Mouse (Mus musculus): ENCODE measurements at regions not wholly inside any gene's neighbourhood (a gene's known extent, or its start where the extent isn't known, plus 50 kb on each side); places are given as distances from the start of the nearest gene placed in this dataset.
A peak's percentile ranks its signal among the peaks of the same experiment; 100 is the strongest.
"Not testable (repeated sequence)": the region's sequence is repeated elsewhere in the genome, so short reads cannot be mapped to it uniquely, and the experiment has no call there.

GRCm38 (mm10) chr4:97509576-97509975 is 263.0 kb upstream of the Nfia start:
- no peak for DNase-seq

GRCm38 (mm10) chr4:97505734-97506133 is 266.8 kb upstream of the Nfia start:
- DNase-seq, result no peak

- DNase-seq, result no peak
These were observed 281.2 kb upstream of the Nfia start for GRCm38 (mm10) chr4:97491248-97491804.

- DNase-seq, result peak; percentile 8
These were observed 286.2 kb upstream of the Nfia start for GRCm38 (mm10) chr4:97486354-97486753.

- no peak for DNase-seq
These were observed 287.3 kb upstream of the Nfia start for GRCm38 (mm10) chr4:97485225-97485624.

- DNase-seq, result no peak
These were observed 289.8 kb upstream of the Nfia start for GRCm38 (mm10) chr4:97482701-97483246.

- DNase-seq, result no peak
These were observed 290.7 kb upstream of the Nfia start for GRCm38 (mm10) chr4:97481836-97482235.

- DNase-seq, result peak; percentile 13
These were observed 293.7 kb upstream of the Gm10192 start for GRCm38 (mm10) chr4:97476571-97477190.

GRCm38 (mm10) chr4:97473492-97473891 is 290.5 kb upstream of the Gm10192 start:
- not testable (repeated sequence) for DNase-seq

GRCm38 (mm10) chr4:97465932-97466666 is 283.1 kb upstream of the Gm10192 start:
- no peak for DNase-seq

- DNase-seq, result no peak
These were observed 282.6 kb upstream of the Gm10192 start for GRCm38 (mm10) chr4:97465517-97465916.

- DNase-seq, result no peak
These were observed 278.2 kb upstream of the Gm10192 start for GRCm38 (mm10) chr4:97461177-97461576.

GRCm38 (mm10) chr4:97439288-97440029 is 256.5 kb upstream of the Gm10192 start:
- peak; percentile 56 for DNase-seq

- no peak for DNase-seq
These were observed 249.7 kb upstream of the Gm10192 start for GRCm38 (mm10) chr4:97432681-97433080.

GRCm38 (mm10) chr4:97432094-97432493 is 249.1 kb upstream of the Gm10192 start:
- DNase-seq, result no peak

GRCm38 (mm10) chr4:97431239-97431638 is 248.3 kb upstream of the Gm10192 start:
- DNase-seq, result no peak

- no peak for DNase-seq
These were observed 236.9 kb upstream of the Gm10192 start for GRCm38 (mm10) chr4:97419845-97420244.

- DNase-seq, result peak; percentile 77
These were observed 235.7 kb upstream of the Gm10192 start for GRCm38 (mm10) chr4:97418616-97419015.

- DNase-seq, result peak; percentile 14
These were observed 235.0 kb upstream of the Gm10192 start for GRCm38 (mm10) chr4:97417943-97418342.

- no peak for DNase-seq
These were observed 225.8 kb upstream of the Gm10192 start for GRCm38 (mm10) chr4:97408633-97409296.

GRCm38 (mm10) chr4:97394697-97395280 is 211.8 kb upstream of the Gm10192 start:
- DNase-seq, result no peak

- DNase-seq, result peak; percentile 2
These were observed 198.1 kb upstream of the Gm10192 start for GRCm38 (mm10) chr4:97381084-97381483.
